Mouse (Mus musculus): ENCODE data around the gene Pip5k1b.

- TF ChIP-seq TAL1 (IDR thresholded peaks at IDR 0.05; ENCODE audit: low read length) (no peak), GATA1 (IDR thresholded peaks at IDR 0.05; ENCODE audit: low read length) (no peak)
These were observed 152.4 kb downstream of the Pip5k1b start for GRCm38 (mm10) chr19:24403245-24403644.
